Mouse (Mus musculus) liver, embryonic 15.5 days (tissue): Measurements from ENCODE around the gene Cgnl1. TPM values are rescaled to one million over a fixed set of nuclear protein-coding genes. Genes with fewer than 3 reads are reported as not detected.

Experiments used
- ATAC-seq: fragments of 200-750 bp; cut with Nextera tagmentation; 2 replicates; pipeline ENCODE4 v1.8.0; 2017; ENCODE audit warnings: moderate number of reproducible peaks, mild to moderate bottlenecking, moderate library complexity; ENCODE audit not compliant: insufficient read depth
- H3K27ac ChIP-seq: fragments of 300-500 bp; sonication (generic); replicated peaks from 2 replicates; pipeline ENCODE4 v1.5.1; 2015; ENCODE audit warnings: mild to moderate bottlenecking, inconsistent platforms
- H3K27me3 ChIP-seq: fragments of 300-500 bp; sonication (generic); 2 replicates; pipeline ENCODE4 v1.6.1; 2015; ENCODE audit warnings: mild to moderate bottlenecking, inconsistent platforms
- H3K36me3 ChIP-seq: fragments of 300-500 bp; sonication (generic); replicated peaks from 2 replicates; pipeline ENCODE4 v1.6.1; 2015; ENCODE audit warnings: moderate library complexity, mild to moderate bottlenecking, inconsistent platforms
- H3K4me1 ChIP-seq: fragments of 300-500 bp; sonication (generic); replicated peaks from 2 replicates; pipeline ENCODE4 v1.6.1; 2015; ENCODE audit warnings: inconsistent platforms
- H3K4me2 ChIP-seq: fragments of 300-500 bp; sonication (generic); 2 replicates; pipeline ENCODE4 v1.6.1; 2015; ENCODE audit warnings: moderate library complexity, mild to moderate bottlenecking, inconsistent platforms
- H3K4me3 ChIP-seq: fragments of 300-500 bp; sonication (generic); replicated peaks from 2 replicates; pipeline ENCODE4 v1.5.1; 2015; ENCODE audit warnings: mild to moderate bottlenecking, inconsistent platforms
- H3K9ac ChIP-seq: fragments of 300-500 bp; sonication (generic); 2 replicates; pipeline ENCODE4 v1.6.1; 2015; ENCODE audit warnings: moderate library complexity, mild to moderate bottlenecking, inconsistent platforms
- H3K9me3 ChIP-seq: fragments of 300-500 bp; sonication (generic); replicated peaks from 2 replicates; pipeline ENCODE4 v1.6.1; 2016; ENCODE audit warnings: inconsistent platforms
- WGBS: fragments of 180-500 bp; shearing (Covaris S2); methylation state at CpG from one replicate; pipeline ENCODE4 v1.1.7; 2015; ENCODE audit warnings: mixed read lengths; ENCODE audit not compliant: insufficient replicate concordance; 5-methylcytosine and 5-hydroxymethylcytosine counted together
- polyA plus RNA-seq: library from polyadenylated mRNA; unstranded; fragments of >200 nt; fragmentation: Nextera tagmentation; extraction: Ambion mirVana; gene quantifications from 2 replicates; pipeline ENCODE4 v1.2.1, GENCODE M21; 2015

The Cgnl1 gene
- polyA plus RNA-seq, 1 experiment from 2014 or later, result 2.0 TPM

DNA sequence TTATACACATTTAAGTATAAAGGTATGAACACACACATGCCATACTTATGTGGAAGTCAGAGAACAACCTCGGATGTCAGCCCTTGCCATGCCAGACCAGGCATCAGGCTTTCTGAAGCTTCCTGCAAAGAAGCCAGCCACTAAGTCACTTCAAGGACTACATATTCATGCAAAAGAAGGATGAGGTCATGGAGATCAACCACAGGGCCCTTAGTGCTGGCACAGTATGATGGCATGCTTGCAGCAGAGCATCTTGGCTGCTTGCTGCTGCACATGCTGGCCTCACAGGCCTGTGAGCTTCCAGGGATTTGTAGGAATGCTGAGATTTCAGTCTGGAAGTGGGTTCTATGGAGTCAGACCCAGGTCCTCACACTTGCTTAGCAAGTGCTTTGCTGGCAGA lies 188.6 kb downstream of the Cgnl1 start:
- no peak for ATAC-seq

DNA sequence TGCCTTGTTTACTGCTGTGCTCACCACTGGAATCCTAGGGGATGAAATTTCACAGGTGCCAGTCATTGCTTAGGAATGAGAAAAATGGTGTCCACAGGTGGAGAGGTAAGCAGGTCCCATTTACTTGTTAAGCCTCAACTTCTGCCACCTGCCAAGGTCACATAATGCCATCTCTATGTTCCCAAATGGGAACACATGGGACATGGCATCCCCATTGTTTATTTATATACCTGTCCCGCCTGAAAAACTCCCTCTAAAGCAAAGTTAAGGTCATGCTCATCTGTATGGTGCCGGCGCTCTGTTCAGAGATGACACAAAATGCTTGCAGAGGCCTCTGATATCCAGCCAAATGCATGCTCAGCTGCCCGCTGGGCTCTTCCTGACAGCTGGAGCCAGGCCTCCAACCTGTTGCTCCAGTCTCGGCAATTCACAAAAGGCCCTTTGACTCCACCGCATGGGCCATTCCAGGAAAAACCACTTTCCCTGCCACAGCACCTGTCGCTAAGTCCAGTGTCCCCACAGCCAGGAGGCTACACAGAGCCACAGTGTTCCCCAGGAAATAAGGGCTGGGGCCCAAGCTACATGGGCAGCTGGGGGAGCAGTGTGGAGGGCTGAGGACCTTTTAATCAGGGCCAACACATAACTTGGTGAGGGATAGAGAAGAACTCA lies 192.4 kb downstream of the Cgnl1 start:
- Histone ChIP-seq H3K36me3 (no peaks in the 10 kb centered on the region), H3K4me3 (no peak overlapping the region), H3K4me1 (no peaks in the 10 kb centered on the region), H3K9me3 (no peaks in the 10 kb centered on the region), H3K27ac (no peak overlapping the region), H3K4me2 (no peak overlapping the region), H3K27me3 (no peaks in the 10 kb centered on the region), H3K9ac (no peak overlapping the region)
- ATAC-seq, result no peak
- 65% methylated on average over 7 of the region's 7 CpGs for WGBS

More for the DNA sequence above, 188.6 kb downstream of the Cgnl1 start:
- no peak overlapping the region for H3K9ac ChIP-seq
- H3K4me2 ChIP-seq, result no peak overlapping the region
- H3K27me3 ChIP-seq, result no peaks in the 10 kb centered on the region
- H3K4me1 ChIP-seq, result no peaks in the 10 kb centered on the region
- 62% methylated on average over 1 of the region's 1 CpGs for WGBS
- no peaks in the 10 kb centered on the region for H3K36me3 ChIP-seq
- no peak overlapping the region for H3K4me3 ChIP-seq
- no peaks in the 10 kb centered on the region for H3K9me3 ChIP-seq
- H3K27ac ChIP-seq, result no peak overlapping the region

Other genes starting within 250 kb of the Cgnl1 start
- gene Myzap, start 179.2 kb downstream of the Cgnl1 start, polyA plus RNA-seq, result 2.2 and 2.7 TPM in 2 replicates